Mouse (Mus musculus) G1E (cell line): ENCODE results near the gene 1810062G17Rik.

ENCODE experiments used
- CTCF ChIP-seq: IDR thresholded peaks from 2 replicates; pipeline ENCODE4 v1.5.1; 2012; ENCODE audit warnings: low read depth, low read length, inconsistent platforms, mixed read lengths
- GATA1 ChIP-seq: IDR thresholded peaks from 2 replicates; pipeline ENCODE4 v1.6.1; 2012; ENCODE audit warnings: borderline replicate concordance, low read length, inconsistent platforms, mixed read lengths
- GATA2 ChIP-seq: IDR thresholded peaks from 2 replicates; pipeline ENCODE4 v1.6.1; 2012; ENCODE audit warnings: low read depth, low read length, inconsistent platforms, borderline replicate concordance
- POLR2AphosphoS5 ChIP-seq: IDR thresholded peaks from 2 replicates; pipeline ENCODE4 v1.6.1; 2012; ENCODE audit warnings: low read depth, low read length, inconsistent platforms; ENCODE audit not compliant: insufficient replicate concordance
- TAL1 ChIP-seq: conservative IDR thresholded peaks from 2 replicates; pipeline ENCODE4 v1.6.1; 2012; ENCODE audit warnings: low read depth, low read length, inconsistent platforms, mixed read lengths

DNA sequence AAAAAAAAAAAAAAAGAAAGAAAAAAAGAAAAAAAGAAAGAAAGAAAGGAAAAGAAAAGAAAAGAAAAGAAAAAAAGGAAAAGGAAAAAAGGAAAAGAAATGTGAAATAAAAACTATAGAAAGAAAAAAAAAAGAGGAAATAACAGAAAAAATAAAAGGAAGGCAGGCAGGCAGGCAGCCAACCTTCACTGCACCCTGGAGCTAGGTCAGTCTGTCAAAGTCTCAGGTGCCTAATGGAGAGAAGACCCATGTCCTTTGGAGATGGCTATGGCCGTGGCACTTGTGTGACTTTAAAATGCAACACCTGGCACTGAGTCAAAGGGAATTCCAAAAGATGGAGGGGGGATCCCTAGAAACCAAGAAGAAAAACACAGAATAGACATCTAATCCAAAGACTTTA is 12.6 kb downstream of the 1810062G17Rik start:
- TF ChIP-seq CTCF (no peak), GATA1 (no peak), POLR2AphosphoS5 (no peak), TAL1 (no peak), GATA2 (no peak)
